Mouse (Mus musculus) layer of hippocampus, postnatal 10 days (tissue): ENCODE results near the gene Vgll4. TPM values are rescaled to one million over a fixed set of nuclear protein-coding genes. Genes with fewer than 3 reads are reported as not detected.

Experiments
- DNase-seq, 2 experiments: peaks; one replicate each; pipeline ENCODE4 v3.0.0; 2021; ENCODE audit warnings: low spot score in 2 of 2
- total RNA-seq, 2 experiments: library from RNA; stranded (reverse); gene quantifications; 2 replicates each; pipeline ENCODE4 v1.2.3; 2021

Vgll4 gene
- total RNA-seq, 2 experiments from 2014 or later, result 41.3 to 43.7 TPM

DNA sequence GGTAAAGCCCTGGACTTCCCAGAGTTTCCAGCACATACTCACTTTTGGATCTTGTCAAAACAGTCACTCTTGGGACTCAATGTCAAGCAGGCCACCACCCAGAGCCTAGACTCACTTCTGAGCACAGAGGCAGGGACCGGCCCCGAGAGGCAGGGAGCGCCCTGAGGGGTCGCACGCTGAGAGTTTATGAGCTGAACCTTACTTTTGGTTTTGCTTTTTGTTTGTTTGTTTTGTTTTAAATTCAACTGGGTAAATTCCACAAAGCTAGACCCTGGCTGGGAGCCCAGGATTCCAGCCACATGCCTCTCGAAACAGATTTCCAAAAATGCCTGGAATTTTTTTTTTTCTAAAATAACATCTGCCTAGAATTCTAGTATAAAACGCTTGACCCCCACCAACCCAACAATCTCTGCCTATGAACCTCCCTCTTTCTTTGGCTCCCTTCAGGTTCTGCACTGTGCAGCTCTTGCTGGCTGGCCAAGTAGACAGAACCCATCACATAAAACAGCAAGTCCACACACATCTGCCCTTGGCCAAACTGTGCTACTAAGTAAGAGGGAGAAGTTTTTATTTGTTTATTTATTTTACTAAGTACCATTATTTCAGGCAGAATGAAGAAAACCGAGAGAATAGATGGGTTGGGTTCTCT lies 28.5 kb downstream of the Vgll4 start:
- DNase-seq, result no peak

DNA sequence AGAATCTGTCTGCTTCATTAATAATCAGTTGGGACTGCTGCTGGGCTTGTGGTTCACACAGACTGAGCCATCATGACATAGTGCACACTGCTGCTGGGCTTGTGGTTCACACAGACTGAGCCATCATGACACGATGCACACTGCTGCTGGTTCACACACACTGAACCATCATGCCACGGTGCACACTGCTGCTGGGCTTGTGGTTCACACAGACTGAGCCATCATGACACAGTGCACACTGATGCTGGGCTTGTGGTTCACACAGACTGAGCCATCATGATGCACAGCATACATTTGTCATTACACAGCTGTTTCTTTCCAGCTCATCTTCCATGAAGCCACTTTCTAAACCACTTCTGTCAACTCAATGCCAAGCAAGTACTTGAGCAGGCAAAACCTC lies 30.1 kb downstream of the Vgll4 start:
- no peak for DNase-seq

DNA sequence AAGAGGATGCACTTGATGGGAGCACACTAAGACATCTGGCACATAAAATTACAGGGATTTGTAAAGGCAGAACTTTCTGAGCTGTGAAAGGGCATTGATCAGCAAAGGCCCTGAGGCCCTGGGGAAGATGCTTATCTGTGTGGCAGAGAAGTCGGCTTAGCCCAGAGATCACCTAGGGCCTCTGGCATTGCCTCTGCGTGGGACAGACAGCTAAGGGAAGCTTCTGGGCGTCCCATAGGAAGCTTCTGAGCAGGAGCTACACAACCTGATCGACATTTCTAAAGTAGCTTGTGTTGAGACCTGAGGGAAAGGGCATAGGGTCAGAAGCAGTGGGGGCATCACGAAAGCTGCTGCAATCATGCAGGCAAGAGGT lies 32.9 kb downstream of the Vgll4 start:
- DNase-seq, result no peak

DNA sequence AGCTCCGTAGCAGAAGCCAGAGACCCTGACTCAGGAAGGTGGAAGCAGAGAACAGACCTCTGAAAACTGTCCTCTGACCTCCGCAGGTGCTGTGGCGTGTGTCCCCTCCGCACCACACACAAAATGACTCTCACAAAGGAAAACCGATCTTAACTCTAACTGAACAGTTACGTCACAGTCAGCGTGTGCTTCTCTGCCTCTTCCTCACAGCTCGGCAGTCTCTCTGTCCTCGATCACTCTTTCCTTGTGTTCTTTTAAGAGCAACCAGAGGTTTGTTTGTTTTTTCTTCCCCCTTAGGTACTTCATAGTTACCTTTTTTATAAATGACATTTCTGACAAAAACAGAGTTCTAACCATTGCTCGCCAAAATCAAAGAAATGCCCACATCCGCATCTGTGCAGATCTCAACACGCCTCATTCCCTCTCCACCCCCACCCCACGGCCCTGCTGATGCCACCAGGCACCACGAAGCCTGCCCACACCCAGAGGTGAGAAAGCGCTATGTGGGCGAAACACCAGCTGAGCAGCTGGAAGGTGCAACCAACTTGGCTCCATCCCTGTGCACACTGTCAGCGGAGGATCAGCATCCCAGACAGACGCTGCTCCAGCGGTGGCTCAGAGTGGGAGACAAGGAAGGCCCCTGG lies 33.4 kb downstream of the Vgll4 start:
- no peak for DNase-seq

DNA sequence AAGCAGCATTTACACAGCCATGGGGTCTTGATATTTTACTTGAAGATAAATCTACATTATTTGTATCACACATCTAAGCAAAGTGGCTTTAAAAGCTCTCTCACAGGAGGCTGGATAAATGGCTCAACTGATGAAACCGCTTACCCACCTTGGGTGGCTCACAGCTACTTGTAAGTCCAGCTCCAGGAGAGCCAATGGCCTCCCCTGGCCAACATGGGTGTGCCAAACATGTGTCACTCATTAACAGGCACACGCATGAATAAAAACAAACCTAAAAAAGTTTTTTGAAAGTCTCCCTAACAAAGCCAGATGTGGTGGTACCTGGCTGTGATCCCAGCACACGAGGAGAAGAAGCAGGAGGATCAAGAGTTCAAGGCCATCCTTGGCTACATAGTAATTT lies 34.4 kb downstream of the Vgll4 start:
- DNase-seq, result no peak

DNA sequence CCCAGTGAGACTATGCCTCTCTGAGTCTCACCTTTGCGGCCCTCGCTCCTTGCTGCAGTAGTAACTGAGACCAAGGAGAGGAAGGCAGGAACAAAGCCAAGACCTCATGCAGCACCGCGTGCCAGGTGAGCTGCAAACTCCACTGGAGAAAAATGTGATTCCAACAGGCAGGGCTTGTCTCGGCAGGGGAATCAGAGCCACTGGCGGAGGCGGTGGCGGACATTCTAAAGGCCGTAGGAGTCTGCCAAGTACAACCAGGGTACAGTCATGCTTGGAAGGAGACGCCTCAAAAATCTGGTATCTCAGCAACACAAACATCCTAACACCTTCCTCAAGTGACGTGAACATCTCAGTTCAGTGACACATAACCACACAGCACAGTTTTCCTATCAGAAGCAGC lies 35.7 kb downstream of the Vgll4 start:
- DNase-seq, result no peak

DNA sequence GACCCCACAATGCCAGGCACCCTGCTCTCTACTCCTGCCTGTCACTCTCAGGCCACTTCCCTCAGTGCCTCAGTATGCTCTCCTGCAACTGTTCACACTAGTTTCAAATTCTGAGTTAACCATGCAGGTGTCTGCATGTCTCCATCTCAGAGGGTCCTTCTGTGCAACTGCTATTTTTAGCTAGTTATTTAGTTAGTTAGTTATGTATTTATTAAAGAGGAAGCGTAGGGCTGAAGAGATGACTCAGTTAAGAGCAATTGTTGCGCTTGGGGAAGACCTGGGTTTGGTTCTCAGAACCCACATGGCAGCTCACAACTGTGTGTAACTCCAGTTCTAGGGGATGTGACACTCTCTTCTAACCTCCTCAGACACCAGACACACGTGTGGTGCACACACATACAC lies 36.8 kb downstream of the Vgll4 start:
- no peak for DNase-seq

DNA sequence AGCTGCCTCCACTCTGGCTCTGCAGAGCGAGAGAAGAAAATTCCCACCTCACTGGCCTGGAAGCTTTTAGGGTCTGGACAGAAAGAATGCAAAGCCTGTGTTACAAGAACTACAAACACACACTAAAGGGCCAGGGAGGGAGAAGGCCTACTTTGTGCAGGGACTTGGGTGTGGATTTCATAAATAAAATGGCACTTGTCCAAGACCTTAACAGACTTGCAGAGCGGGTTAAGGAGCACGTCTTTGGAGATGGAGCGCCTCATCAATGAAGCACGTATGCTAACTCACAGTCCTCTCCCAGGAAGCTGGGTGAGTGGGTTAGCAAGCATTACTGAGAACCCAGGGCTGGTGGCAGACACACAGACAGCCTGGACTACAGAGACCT lies 37.7 kb downstream of the Vgll4 start:
- peak in 1 of 2 experiments; percentile 10 for DNase-seq

DNA sequence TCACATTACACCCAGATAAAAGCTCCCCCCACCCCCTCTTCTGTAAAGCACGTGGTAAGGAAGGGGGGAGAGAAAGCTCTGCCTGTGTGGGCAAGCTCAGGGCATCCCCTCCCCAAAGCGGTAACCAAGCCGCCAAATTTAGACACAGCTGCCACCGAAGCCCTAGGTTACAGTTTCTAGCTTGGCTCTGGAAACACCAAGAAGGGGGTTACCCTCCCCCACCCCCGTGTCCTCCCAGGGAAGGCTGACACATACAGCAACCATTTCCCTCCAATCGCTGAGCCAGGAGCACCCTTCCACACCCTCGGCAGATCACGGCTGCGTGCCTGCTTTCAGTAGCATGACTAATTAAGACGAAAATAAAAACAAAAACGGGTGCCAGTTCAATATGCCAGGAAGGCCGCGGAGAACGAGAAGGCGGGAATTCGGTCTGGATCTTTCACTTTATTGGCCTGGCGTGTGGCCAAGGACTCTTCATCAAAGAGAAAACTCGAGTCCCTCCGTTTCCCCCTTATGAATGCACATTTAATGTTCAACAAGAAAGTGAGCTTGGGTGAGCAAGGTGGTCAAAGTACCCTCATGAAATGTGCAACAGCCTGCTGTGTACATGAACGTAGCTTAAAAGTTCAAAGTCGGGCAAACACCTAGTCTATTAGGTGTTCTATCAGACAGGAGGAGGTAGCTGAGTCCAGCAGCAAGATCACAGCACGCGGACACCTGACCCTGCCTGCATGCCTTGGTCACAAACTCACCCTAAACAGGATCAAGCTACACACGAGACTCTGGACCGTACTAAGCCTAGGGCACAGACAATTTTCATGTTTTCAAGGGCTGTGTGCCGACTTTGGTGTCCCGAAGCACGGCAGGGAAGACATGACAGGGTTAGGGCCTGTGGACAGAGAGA lies 38.3 kb downstream of the Vgll4 start:
- DNase-seq, result peak in 1 of 2 experiments; percentile 21

DNA sequence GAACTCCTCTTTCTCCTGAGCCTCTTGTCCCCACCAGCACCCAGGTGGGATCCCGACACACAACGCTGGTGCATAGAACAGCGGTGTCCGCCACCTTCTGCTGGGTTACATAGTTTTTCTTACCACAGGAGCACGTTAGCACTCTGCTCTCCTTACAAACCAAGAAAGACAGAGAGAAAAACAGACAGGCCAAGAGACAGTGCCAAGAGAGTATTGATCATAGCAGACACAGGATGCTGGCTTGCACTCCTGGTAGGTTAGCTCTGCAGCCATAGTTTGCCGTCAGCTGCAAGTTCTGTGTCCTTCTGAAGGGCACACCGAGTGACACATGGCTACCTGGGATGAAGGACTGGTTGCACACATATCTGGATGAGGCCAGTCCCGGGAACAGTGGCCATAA lies 39.1 kb downstream of the Vgll4 start:
- DNase-seq, result no peak

DNA sequence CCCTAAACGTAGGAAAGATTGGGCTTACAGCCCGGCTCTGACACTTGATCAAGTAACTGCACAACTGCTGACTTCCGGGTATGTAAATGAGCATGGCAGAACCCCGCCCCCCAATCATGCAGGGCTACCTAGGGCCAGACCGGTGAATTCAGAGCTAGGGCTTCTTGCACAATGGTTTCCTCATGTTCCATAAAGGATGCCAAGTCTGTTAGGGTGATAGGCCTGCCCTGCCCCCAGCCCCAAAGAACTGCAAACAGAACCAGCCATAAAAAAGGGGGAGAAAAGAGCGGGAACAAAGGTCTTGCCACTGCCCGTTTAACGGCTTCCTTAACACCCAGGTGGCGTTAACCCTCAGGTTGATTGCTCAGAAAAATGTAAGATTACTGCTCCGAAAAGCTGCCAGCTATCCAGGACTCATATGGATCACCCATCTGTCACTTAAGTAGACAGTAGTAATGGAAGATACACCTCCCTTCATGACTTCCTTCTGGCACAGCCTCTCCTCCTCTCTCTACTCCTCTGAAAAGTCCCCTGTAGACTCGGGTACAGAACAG lies 39.7 kb downstream of the Vgll4 start:
- peak in 1 of 2 experiments; percentile 16 for DNase-seq

DNA sequence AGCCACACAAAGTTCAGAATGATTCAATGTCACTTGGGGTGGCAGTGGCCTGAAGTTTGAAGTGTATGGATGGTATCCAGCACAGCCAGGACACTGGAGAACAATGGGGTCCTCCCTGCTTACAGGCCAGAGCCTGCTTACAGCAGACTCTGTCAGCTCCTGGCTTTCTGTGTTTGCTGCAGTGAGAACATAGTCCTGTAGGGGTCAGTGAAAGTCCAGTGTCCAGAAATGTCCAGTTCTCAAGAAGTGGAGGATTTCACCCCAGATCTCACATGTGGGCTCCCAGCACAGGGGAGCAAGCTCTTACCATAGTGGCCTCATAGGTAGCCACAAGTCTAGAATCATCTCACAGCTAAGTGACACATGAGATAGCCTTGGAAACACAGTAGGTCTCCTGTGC lies 40.4 kb downstream of the Vgll4 start:
- peak in 1 of 2 experiments; percentile 59 for DNase-seq

DNA sequence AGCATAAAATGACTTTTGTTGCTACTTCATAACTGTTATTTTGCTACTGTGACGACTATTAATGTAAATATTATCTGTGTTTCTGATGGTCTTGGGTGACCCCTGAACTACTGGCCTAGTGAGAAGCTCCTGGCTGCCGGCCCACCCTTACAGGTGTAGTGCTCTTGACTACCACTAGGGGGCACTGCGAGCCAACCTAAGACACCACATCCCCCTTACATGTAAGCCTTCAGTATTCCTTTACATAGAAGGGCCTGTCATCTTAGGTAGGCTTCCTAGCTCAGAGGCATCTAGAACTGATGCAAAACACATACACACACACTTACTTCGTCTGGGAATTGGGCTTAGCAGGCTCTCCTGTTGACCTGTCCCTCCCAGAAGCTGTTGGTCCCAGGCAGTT lies 41.3 kb downstream of the Vgll4 start:
- peak; percentile 77 to 81 for DNase-seq

DNA sequence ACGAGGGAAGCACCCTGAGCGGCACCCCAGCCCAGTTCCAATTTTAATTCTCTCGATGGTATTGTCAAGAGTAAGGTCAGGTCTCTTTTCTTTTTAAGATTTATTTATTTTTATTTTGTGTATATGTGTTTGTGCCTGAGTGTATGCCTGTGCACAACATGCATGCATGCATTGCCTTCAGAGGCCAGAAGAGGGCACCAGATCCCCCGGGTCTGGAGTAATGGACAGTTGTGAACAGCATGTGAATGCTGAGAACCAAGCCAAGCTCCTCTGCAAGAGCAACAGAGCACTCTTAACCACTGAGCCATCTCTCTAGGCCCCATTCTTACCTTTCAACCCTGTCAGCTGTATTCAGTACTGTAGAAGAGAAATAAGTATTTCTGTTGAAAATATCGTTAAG lies 42.4 kb downstream of the Vgll4 start:
- no peak for DNase-seq

DNA sequence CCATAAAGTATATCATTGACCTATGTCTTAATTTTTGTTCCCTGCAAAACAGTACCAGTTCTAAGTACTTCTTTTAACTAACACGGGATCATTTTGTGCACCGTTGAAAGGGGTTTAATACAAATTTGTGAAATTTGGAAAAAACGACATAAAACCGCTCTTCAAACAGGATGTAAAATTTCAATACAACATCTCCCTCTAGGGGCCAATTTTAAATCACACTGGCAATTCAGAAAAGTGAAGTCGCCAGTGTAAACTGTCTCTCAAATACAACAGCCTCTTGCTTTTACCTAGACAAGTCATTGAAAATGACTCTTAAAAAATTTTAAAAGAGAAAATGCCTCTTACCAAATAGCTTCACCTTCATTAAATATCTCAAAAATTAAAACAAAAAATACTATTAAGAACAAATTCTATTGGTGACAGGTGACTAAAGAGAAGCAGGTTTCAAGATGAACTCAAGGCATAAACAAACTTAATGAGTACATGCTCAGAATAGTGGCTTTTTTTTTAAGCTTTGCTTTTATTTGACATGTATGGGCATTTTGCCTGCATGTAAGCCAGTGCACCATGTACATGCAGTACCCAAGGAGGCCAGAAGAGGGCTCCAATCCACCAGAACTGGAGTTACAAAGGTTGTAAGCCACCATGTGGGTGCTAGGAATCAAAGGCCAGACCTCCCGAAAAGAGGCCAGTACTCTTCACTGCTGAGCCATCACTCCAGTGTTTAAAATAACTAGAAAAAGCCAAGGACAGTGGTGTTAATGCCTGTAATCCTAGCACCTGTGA lies 43.2 kb downstream of the Vgll4 start:
- DNase-seq, result no peak

DNA sequence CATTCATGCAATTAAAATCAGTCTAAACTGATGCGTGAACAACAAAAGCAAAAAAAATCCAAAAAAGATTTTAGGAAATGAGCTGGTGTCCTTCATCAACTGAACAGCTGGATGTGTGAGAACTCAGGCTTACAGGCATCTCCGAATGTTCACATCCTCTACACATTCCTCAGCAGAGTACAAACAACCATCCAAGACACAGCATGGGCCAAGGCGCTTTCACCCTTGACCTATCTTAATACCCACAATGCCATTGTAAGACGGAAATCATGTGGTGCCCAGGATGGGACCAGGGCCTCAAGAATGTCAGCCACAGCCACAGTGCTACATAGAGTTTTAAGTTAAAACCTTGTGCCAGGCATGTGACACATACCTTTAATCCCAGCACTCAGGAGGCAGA lies 44.6 kb downstream of the Vgll4 start:
- no peak for DNase-seq

DNA sequence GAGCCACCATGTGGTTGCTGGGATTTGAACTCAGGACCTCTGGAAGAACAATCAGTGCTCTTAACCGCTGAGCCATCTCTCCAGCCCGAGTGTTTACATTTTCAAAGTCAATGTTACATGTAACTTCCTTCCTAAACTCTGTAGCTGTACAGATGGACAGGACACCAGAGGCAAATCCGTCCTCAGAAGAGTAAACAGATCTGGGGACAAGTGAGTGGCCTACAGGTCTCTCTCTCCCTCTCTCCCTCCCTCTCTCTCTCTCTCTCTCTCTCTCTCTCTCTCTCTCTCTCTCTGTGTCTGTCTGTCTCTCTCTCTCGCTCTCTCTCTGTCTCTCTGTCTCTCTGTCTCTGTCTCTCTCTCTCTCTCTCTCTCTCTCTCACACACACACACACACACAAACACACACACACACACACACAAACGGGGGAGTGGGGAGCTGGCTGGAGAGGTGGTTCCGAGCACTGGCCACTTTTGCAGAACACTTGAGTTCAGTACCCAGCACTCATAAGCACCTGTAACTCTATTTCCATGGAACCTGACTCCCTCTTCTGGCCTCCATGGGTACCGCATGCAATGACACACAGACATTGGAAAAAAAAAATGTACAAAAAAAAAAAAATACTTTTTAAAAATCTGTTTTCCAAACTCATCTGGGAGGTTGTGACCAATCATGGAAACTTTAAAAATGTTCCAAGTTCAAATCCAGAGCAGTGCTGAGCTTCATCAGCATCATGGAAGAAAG lies 47.3 kb downstream of the Vgll4 start:
- DNase-seq, result peak in 1 of 2 experiments; percentile 9

DNA sequence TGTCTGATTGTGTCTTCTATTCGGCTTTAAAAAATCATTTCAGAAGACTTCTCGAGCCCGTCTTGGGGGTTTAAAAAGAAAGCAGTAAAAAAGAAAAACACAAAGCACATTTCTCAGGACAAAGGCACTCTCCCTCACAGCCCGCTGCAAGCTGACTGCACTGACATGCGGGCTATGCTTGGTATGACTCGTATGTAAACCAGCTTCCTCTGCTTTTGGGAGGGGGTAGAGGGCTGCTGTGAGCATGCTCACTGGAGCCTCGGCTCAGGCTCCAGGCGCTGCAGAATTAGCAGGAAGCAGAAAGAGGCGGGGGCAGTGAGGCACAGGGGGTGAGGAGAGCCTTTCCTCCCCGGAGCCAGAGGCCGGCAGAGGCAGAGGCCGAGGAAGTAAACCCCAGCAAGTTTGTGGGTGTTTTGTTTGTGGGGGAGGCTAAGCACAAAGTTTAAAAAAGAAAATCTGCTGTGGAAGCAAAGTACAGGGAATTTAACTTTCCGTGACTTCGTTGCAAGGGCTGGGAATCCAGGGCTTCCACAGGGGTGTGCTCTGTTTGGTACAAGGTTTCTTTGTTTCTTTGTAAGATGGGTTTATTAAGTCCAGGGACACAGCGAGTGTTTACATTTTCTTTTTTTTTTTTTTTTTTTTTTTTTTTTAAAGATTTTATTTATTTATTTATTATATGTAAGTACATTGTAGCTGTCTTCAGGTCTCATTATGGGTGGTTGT lies 48.0 kb downstream of the Vgll4 start:
- DNase-seq, result peak; percentile 67 to 78

DNA sequence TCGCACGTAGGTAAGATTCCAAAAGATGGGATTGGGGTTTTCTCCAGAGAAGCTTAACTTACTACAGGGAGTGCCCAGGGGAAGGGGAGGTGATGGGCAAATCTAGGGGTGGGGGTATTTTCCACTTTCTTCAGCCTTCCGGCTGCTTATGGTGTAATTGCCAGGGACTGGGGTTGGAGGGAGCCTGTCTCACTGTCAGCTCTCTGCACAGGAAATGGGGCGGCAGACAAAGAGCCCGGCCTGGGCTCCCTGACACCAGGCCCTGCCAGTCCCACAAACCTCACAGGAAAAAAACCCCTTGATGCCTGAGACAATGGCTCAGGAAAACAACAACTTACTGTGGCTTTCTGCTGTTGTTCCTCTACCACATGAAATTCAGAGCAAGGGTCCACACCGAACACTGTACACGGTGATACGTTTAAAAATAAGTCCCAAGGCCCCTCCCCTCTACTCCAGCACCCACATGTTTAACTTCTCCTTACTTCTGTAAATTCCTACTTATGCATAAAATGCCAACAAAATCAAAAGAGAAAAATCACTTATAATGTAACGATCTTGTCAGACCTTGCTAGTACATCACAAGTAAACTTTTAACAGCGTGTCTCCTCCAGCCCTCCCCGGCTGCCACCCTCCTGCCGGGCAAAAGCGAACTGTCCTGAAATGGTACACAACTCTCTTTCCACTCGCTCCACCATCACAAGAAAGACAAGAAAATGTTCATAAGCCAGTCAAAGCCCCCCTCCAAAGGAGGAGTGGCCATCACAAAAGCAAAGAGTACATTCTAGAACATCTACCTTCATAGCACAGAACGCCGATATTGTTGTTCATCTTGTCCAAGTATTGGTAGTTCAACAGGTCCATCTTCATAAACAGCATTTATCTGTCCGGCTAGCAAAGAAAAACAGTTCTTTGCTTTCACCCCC lies 49.0 kb downstream of the Vgll4 start:
- DNase-seq, result no peak
